Mouse (Mus musculus) layer of hippocampus, postnatal 10 days (tissue): ENCODE data around the gene Slf1. TPM values are rescaled to one million over a fixed set of nuclear protein-coding genes. Genes with fewer than 3 reads are reported as not detected.
A peak's percentile ranks its signal among the peaks of the same experiment; 100 is the strongest.
"Not testable (repeated sequence)": the region's sequence is repeated elsewhere in the genome, so short reads cannot be mapped to it uniquely, and the experiment has no call there.

Experiments used
- DNase-seq, 2 experiments: peaks; one replicate each; pipeline ENCODE4 v3.0.0; 2021; ENCODE audit warnings: low spot score in 2 of 2
- long read RNA-seq: library from polyadenylated mRNA; stranded (forward); transcript quantifications from one replicate; pipeline ENCODE4 v2.0.0, GENCODE M21; 2023
- total RNA-seq, 2 experiments: library from RNA; stranded (reverse); gene quantifications; 2 replicates each; pipeline ENCODE4 v1.2.3; 2021

Gene Slf1
- total RNA-seq = 10 to 100 TPM; 23.2 to 24.1 TPM
- long read RNA-seq, partial matches to known transcripts = 2 of 13 reads
- long read RNA-seq, other reads (novel, unspliced or antisense) = 3 of 13 reads

- DNase-seq = peak; percentile 85 to 89
Measured at GRCm38 (mm10) chr13:77134931-77135620, at the start of gene Slf1, which contains the start of gene 2210408I21Rik. Gene Slf1 (minus strand): TSS chr13:77135473. Gene 2210408I21Rik (plus strand): TSS chr13:77135540.

- DNase-seq = no peak
Measured at GRCm38 (mm10) chr13:77177931-77178330, 42.7 kb upstream of the Slf1 start.

- no peak for DNase-seq
Measured at GRCm38 (mm10) chr13:77140890-77141289, 5.6 kb upstream of the Slf1 start.

GRCm38 (mm10) chr13:77135621-77135981 lies 328 bp upstream of the Slf1 start:
- no peak for DNase-seq

- DNase-seq = no peak
Measured at GRCm38 (mm10) chr13:77131132-77131531, 4.1 kb downstream of the Slf1 start.

- DNase-seq = no peak
Measured at GRCm38 (mm10) chr13:77128240-77128639, 7.0 kb downstream of the Slf1 start.

GRCm38 (mm10) chr13:77125159-77125558 lies 10.1 kb downstream of the Slf1 start:
- no peak for DNase-seq

- DNase-seq = no peak
Measured at GRCm38 (mm10) chr13:77118695-77119094, 16.6 kb downstream of the Slf1 start.

GRCm38 (mm10) chr13:77107734-77108133 lies 27.5 kb downstream of the Slf1 start:
- no peak for DNase-seq

- not testable (repeated sequence) for DNase-seq
Measured at GRCm38 (mm10) chr13:77092876-77093275, 42.4 kb downstream of the Slf1 start.

GRCm38 (mm10) chr13:77072030-77072429 lies 63.2 kb downstream of the Slf1 start:
- DNase-seq = no peak

- no peak for DNase-seq
Measured at GRCm38 (mm10) chr13:77068847-77069246, 66.4 kb downstream of the Slf1 start.

GRCm38 (mm10) chr13:77063221-77063620 lies 72.1 kb downstream of the Slf1 start:
- no peak for DNase-seq

- no peak for DNase-seq
Measured at GRCm38 (mm10) chr13:77049736-77050135, 85.5 kb downstream of the Slf1 start.

- DNase-seq = no peak
Measured at GRCm38 (mm10) chr13:77048461-77048860, 86.8 kb downstream of the Slf1 start.

GRCm38 (mm10) chr13:77047179-77047931 lies 87.9 kb downstream of the Slf1 start:
- no peak for DNase-seq

- DNase-seq = peak; percentile 19 to 35
Measured at GRCm38 (mm10) chr13:77046416-77046815, 88.9 kb downstream of the Slf1 start.

- DNase-seq = no peak
Measured at GRCm38 (mm10) chr13:77045375-77045774, 89.9 kb downstream of the Slf1 start.

- no peak for DNase-seq
Measured at GRCm38 (mm10) chr13:77043375-77043774, 91.9 kb downstream of the Slf1 start.

- DNase-seq = no peak
Measured at GRCm38 (mm10) chr13:77029594-77029993, 105.7 kb downstream of the Slf1 start.

GRCm38 (mm10) chr13:77018851-77019250 lies 116.4 kb downstream of the Slf1 start:
- no peak for DNase-seq

- no peak for DNase-seq
Measured at GRCm38 (mm10) chr13:77003684-77004083, 131.6 kb downstream of the Slf1 start.
